Mouse (Mus musculus): ENCODE measurements around the gene Gm4707. TPM values are rescaled to one million over a fixed set of nuclear protein-coding genes. Genes with fewer than 3 reads are reported as not detected.

The Gm4707 gene
- 5.8 and 7.4 TPM in 2 replicates for polyA plus RNA-seq (2015; fragmentation: Nextera tagmentation; extraction: Ambion mirVana)

- H3K9me3 ChIP-seq, result no peaks in the 10 kb centered on the region
- no peak within 1 kb of the TSS for H3K9ac ChIP-seq
- 97% methylated on average over 2 of the region's 2 CpGs for WGBS
- H3K36me3 ChIP-seq, result peaks cover 69% of the 10 kb centered on the region
- no peak within 1 kb of the TSS for H3K4me2 ChIP-seq (replicated peaks)
- no peak within 1 kb of the TSS for H3K4me3 ChIP-seq
- no peak within 1 kb of the TSS for H3K27ac ChIP-seq
- no peaks in the 10 kb centered on the region for H3K4me1 ChIP-seq
- no peak for ATAC-seq (ENCODE audit: low FRiP score, low read depth)
- no peaks in the 10 kb centered on the region for H3K27me3 ChIP-seq
Measured at GRCm38 (mm10) chr17:71459818-71460217, at the start of gene Gm4707. Gm4707 (minus strand) TSS chr17:71459918.

- no peak for ATAC-seq (ENCODE audit: low FRiP score, low read depth)
- peaks cover 79% of the 10 kb centered on the region for H3K36me3 ChIP-seq
Measured at GRCm38 (mm10) chr17:71506832-71507231, 47.1 kb upstream of the Gm4707 start.

GRCm38 (mm10) chr17:71495784-71496183 is 36.1 kb upstream of the Gm4707 start:
- H3K27ac ChIP-seq, result no peak overlapping the region
- H3K4me3 ChIP-seq, result no peak overlapping the region
- H3K27me3 ChIP-seq, result no peaks in the 10 kb centered on the region
- no peak for ATAC-seq (ENCODE audit: low FRiP score, low read depth)
- 89% methylated on average over 4 of the region's 4 CpGs for WGBS
- H3K36me3 ChIP-seq, result peaks cover 62% of the 10 kb centered on the region
- no peaks in the 10 kb centered on the region for H3K9me3 ChIP-seq
- H3K4me2 ChIP-seq (replicated peaks), result no peak overlapping the region
- H3K9ac ChIP-seq, result no peak overlapping the region
- H3K4me1 ChIP-seq, result no peaks in the 10 kb centered on the region

More at GRCm38 (mm10) chr17:71506832-71507231, 47.1 kb upstream of the Gm4707 start:
- WGBS, result 89% methylated on average over 8 of the region's 8 CpGs
- H3K4me2 ChIP-seq (replicated peaks), result no peak overlapping the region
- H3K27ac ChIP-seq, result no peak overlapping the region
- no peaks in the 10 kb centered on the region for H3K27me3 ChIP-seq
- H3K4me3 ChIP-seq, result no peak overlapping the region
- H3K9me3 ChIP-seq, result no peaks in the 10 kb centered on the region
- no peak overlapping the region for H3K9ac ChIP-seq
- no peaks in the 10 kb centered on the region for H3K4me1 ChIP-seq

- Histone ChIP-seq H3K4me3 (no peak overlapping the region), H3K9ac (no peak overlapping the region), H3K27ac (no peak overlapping the region), H3K27me3 (no peaks in the 10 kb centered on the region), H3K36me3 (peaks cover 21% of the 10 kb centered on the region), H3K9me3 (no peaks in the 10 kb centered on the region), H3K4me2 (replicated peaks) (no peak overlapping the region), H3K4me1 (peaks cover 8% of the 10 kb centered on the region)
- no peak for ATAC-seq (ENCODE audit: low FRiP score, low read depth)
- WGBS, result 67% methylated on average over 4 of the region's 4 CpGs
Measured at GRCm38 (mm10) chr17:71491332-71491686, 31.6 kb upstream of the Gm4707 start.

DNA sequence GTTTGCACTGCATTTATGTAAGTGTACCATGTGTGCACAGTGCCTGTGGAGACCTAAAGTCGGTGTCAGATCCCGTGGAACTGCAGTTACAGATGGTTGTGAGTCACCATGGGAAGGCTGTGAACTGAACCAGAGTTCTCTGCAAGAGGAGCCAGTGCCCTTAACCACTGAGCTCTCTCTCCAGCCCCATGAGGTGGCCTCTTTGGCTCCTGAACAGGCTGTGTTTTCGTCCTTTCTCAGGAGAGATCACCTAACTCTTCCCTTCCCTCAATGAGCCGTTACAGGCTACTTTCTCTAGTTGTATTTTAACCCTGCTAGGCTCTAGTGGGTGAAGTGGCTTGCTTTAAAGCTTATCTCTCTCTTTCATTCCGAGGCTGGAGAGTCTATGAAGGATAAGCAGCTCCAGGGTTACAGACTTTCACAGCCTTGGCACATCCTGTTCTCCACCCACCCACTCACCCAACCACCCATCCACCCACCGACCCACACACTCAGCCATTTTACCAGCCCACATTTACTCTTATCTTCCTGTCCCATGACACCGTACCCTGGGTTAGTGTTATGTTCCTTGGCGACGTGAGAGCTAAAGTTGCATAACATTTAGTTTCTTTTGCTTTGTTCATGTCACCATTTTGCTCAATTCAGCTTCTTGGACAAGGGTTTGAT is 31.1 kb upstream of the Gm4707 start:
- H3K27ac ChIP-seq, result no peak overlapping the region
- 82% methylated on average over 9 of the region's 9 CpGs for WGBS
- H3K4me3 ChIP-seq, result no peak overlapping the region
- no peaks in the 10 kb centered on the region for H3K27me3 ChIP-seq
- H3K36me3 ChIP-seq, result peaks cover 16% of the 10 kb centered on the region
- H3K4me1 ChIP-seq, result peaks cover 13% of the 10 kb centered on the region
- H3K9me3 ChIP-seq, result no peaks in the 10 kb centered on the region
- no peak overlapping the region for H3K4me2 ChIP-seq (replicated peaks)
- ATAC-seq (ENCODE audit: low FRiP score, low read depth), result no peak
- no peak overlapping the region for H3K9ac ChIP-seq

DNA sequence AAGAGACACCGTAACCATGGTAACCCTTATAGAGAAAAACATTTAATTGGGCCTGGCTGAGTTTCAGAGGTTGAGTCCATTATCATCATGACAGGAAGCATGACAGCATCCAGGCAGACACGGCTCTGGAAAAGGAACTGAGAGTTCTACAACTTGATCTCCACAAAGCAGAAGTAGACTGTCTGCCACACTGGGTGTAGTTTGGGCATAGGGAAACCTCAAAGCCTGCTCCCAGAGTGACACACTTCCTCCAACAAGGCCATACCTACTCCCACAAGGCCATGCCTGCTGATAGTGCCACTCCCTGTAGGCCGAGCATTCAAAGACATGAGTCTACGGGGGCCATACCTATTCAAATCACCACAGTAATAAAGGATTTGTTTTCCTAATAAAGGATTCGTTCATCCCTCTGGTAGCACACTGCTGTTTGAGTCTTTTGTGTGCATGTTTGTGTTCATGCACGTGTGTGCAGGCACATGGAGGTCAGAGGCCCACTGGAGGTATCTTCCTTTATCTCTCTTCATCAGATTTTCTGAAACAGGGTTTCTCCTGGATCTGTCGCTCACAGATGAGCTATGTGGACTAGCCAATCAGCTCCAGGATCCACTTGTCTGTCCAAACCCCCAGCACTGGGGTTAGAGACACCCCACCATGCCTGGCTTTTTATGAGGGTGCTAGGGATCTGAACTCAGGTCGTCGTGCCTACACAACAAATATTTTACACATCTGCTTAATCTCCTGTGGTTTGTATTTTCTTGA is 30.2 kb upstream of the Gm4707 start:
- H3K4me1 ChIP-seq, result peaks cover 21% of the 10 kb centered on the region
- H3K27ac ChIP-seq, result no peak overlapping the region
- H3K4me3 ChIP-seq, result no peak overlapping the region
- WGBS, result 84% methylated on average over 9 of the region's 9 CpGs
- no peak overlapping the region for H3K9ac ChIP-seq
- no peaks in the 10 kb centered on the region for H3K27me3 ChIP-seq
- peaks cover 6% of the 10 kb centered on the region for H3K36me3 ChIP-seq
- no peaks in the 10 kb centered on the region for H3K9me3 ChIP-seq
- no peak for ATAC-seq (ENCODE audit: low FRiP score, low read depth)
- H3K4me2 ChIP-seq (replicated peaks), result no peak overlapping the region

GRCm38 (mm10) chr17:71486231-71486851 is 26.6 kb upstream of the Gm4707 start:
- peak overlapping the region; percentile 31; the same call in 1 of the 2 replicates for H3K9ac ChIP-seq
- H3K27me3 ChIP-seq, result no peaks in the 10 kb centered on the region
- peak overlapping the region; percentile 79 for H3K27ac ChIP-seq
- H3K4me1 ChIP-seq, result peaks cover 21% of the 10 kb centered on the region
- 5% methylated on average over 8 of the region's 8 CpGs for WGBS
- H3K4me2 ChIP-seq (replicated peaks), result peak overlapping the region; percentile 56
- no peaks in the 10 kb centered on the region for H3K9me3 ChIP-seq
- peak overlapping the region; percentile 22 for H3K4me3 ChIP-seq
- ATAC-seq (ENCODE audit: low FRiP score, low read depth), result no peak
- no peaks in the 10 kb centered on the region for H3K36me3 ChIP-seq

DNA sequence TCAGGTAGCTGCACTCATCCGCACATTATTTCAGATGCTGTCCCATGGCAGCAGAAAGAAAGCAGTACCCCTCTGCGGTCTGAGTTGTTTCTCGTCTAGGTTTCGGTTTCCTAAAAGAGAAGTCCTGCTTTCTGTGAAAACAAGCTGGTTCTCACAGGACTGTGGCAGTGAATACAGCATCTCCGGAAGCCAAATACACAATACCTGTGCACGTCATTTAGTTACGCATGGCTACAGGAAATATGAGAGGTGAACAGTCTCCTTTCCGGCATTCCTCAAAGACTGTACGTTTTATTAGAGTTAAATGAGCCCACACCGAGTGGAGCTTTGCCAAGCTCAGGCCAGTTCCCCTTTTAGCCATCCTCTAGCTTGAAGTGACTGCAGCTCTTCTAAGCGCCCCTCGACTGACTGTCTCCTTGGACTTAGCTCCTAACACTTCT is 26.1 kb upstream of the Gm4707 start:
- H3K27ac ChIP-seq, result peak overlapping the region; percentile 79
- WGBS, result 24% methylated on average over 12 of the region's 12 CpGs
- peak overlapping the region; percentile 31; the same call in 1 of the 2 replicates for H3K9ac ChIP-seq
- peaks cover 21% of the 10 kb centered on the region for H3K4me1 ChIP-seq
- ATAC-seq (ENCODE audit: low FRiP score, low read depth), result peak; percentile 46; the same call in 1 of the 2 replicates
- no peaks in the 10 kb centered on the region for H3K36me3 ChIP-seq
- no peaks in the 10 kb centered on the region for H3K27me3 ChIP-seq
- H3K4me2 ChIP-seq (replicated peaks), result peak overlapping the region; percentile 56
- peak overlapping the region; percentile 22 for H3K4me3 ChIP-seq
- H3K9me3 ChIP-seq, result no peaks in the 10 kb centered on the region

GRCm38 (mm10) chr17:71484711-71485110 is 25.0 kb upstream of the Gm4707 start:
- no peak overlapping the region for H3K27ac ChIP-seq
- H3K9me3 ChIP-seq, result no peaks in the 10 kb centered on the region
- ATAC-seq (ENCODE audit: low FRiP score, low read depth), result no peak
- no peak overlapping the region for H3K9ac ChIP-seq
- no peaks in the 10 kb centered on the region for H3K36me3 ChIP-seq
- no peaks in the 10 kb centered on the region for H3K27me3 ChIP-seq
- H3K4me1 ChIP-seq, result peaks cover 21% of the 10 kb centered on the region
- 89% methylated on average over 5 of the region's 5 CpGs for WGBS
- no peak overlapping the region for H3K4me3 ChIP-seq
- H3K4me2 ChIP-seq (replicated peaks), result no peak overlapping the region

- no peaks in the 10 kb centered on the region for H3K9me3 ChIP-seq
- H3K4me3 ChIP-seq, result no peak overlapping the region
- no peaks in the 10 kb centered on the region for H3K36me3 ChIP-seq
- ATAC-seq (ENCODE audit: low FRiP score, low read depth), result no peak
- H3K27ac ChIP-seq, result no peak overlapping the region
- peaks cover 24% of the 10 kb centered on the region for H3K4me1 ChIP-seq
- WGBS, result 90% methylated on average over 7 of the region's 7 CpGs
- H3K27me3 ChIP-seq, result no peaks in the 10 kb centered on the region
- no peak overlapping the region for H3K9ac ChIP-seq
- H3K4me2 ChIP-seq (replicated peaks), result no peak overlapping the region
Measured at GRCm38 (mm10) chr17:71483418-71484060, 23.8 kb upstream of the Gm4707 start.

DNA sequence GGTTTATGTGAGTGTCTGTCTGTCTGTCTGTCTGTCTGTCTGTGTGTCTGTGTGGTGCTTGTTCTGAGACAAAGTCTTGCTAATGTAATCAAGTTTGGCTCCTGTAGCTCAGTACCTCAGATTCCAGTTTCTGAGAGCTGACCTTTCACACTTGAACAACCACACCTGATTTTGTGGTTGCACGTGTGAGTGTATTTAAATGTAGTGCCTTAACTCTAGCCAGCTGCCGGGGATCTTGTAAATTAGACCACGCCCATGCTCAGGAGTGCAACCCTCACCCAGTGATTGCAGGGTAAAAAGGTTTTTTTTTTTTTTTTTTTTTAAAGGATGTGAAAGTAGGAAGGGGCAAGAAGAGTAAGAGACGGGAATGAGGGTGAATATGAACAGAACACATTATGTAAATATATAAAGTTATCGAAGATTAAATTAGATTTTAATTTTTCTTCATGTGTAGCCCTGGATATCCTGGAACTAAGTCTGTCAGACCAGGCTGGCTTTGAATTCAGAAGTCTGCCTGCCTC is 19.7 kb upstream of the Gm4707 start:
- Histone ChIP-seq H3K27ac (no peak overlapping the region), H3K36me3 (no peaks in the 10 kb centered on the region), H3K9ac (no peak overlapping the region), H3K27me3 (no peaks in the 10 kb centered on the region), H3K4me3 (no peak overlapping the region), H3K4me2 (replicated peaks) (no peak overlapping the region), H3K9me3 (no peaks in the 10 kb centered on the region), H3K4me1 (peaks cover 10% of the 10 kb centered on the region)
- ATAC-seq (ENCODE audit: low FRiP score, low read depth), result no peak
- 45% methylated on average over 5 of the region's 5 CpGs for WGBS

DNA sequence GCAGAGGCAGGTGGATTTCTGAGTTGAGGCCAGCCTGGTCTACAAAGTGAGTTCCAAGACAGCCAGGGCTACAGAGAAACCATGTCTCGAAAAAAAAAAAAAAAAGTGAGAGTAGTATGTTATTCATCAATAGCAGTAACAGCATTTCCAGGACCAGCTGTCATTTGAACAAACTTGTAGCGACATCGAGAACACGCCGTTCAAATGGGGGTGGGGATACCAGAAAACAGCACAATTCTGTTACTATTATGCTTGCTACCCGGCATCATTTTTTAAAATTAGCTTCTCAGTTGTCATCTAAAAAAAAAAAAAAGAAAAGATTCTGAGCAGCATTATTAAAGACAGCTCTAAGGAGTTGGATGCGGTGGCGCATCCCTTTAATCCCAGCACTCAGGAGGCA is 17.8 kb upstream of the Gm4707 start:
- no peak for ATAC-seq (ENCODE audit: low FRiP score, low read depth)
- 92% methylated on average over 8 of the region's 8 CpGs for WGBS
- Histone ChIP-seq H3K36me3 (no peaks in the 10 kb centered on the region), H3K9ac (no peak overlapping the region), H3K27ac (no peak overlapping the region), H3K4me1 (peaks cover 17% of the 10 kb centered on the region), H3K4me3 (no peak overlapping the region), H3K9me3 (no peaks in the 10 kb centered on the region), H3K27me3 (no peaks in the 10 kb centered on the region), H3K4me2 (replicated peaks) (no peak overlapping the region)

Data from limb, embryonic 13.5 days (tissue).